Mouse (Mus musculus): ENCODE results near the gene Anks1.

- no peak for TF ChIP-seq CTCF (IDR thresholded peaks at IDR 0.05; ENCODE audit: control insufficient read depth, insufficient read depth, low read length)
- no peak for TF ChIP-seq POLR2A (IDR thresholded peaks at IDR 0.05; ENCODE audit: borderline replicate concordance, control insufficient read depth, low read depth, low read length)
These were observed 34.6 kb upstream of the Anks1 start for GRCm38 (mm10) chr17:27874510-27874909.
